Mouse (Mus musculus): ENCODE measurements around the gene Krt8. TPM values are rescaled to one million over a fixed set of nuclear protein-coding genes. Genes with fewer than 3 reads are reported as not detected.

Krt8 gene
- polyA plus RNA-seq, 1 experiment from 2014 or later: 47.9 TPM

- ATAC-seq (replicated peaks; ENCODE audit: insufficient number of reproducible peaks, low FRiP score, low TSS enrichment, low read depth) (no peak), DNase-seq (ENCODE audit: low spot score) (no peak)
- Histone ChIP-seq H3K4me1 (ENCODE audit: control insufficient read depth, insufficient read depth, low read length) (no peaks in the 10 kb centered on the region), H3K27me3 (ENCODE audit: control insufficient read depth, insufficient read depth, low read length) (no peaks in the 10 kb centered on the region), H3K4me3 (ENCODE audit: low read depth, low read length) (no peak overlapping the region), H3K27ac (replicated peaks; ENCODE audit: low read depth, low read length) (no peak overlapping the region), H3K9ac (replicated peaks; ENCODE audit: low read length) (no peak overlapping the region), H3K4me2 (ENCODE audit: low read depth, low read length) (no peak overlapping the region), H3K36me3 (replicated peaks; ENCODE audit: control insufficient read depth, insufficient read depth, low read depth, low read length) (no peaks in the 10 kb centered on the region), H3K9me3 (replicated peaks; ENCODE audit: control insufficient read depth, low read length) (no peaks in the 10 kb centered on the region)
- WGBS: 88% methylated on average over 6 of the region's 6 CpGs
These were observed 9.9 kb downstream of the Krt8 start for GRCm38 (mm10) chr15:101994365-101994764.

GRCm38 (mm10) chr15:101990946-101991345 lies 13.3 kb downstream of the Krt8 start:
- Histone ChIP-seq H3K36me3 (replicated peaks; ENCODE audit: control insufficient read depth, insufficient read depth, low read depth, low read length) (no peaks in the 10 kb centered on the region), H3K9ac (replicated peaks; ENCODE audit: low read length) (no peak overlapping the region), H3K4me2 (ENCODE audit: low read depth, low read length) (no peak overlapping the region), H3K27ac (replicated peaks; ENCODE audit: low read depth, low read length) (no peak overlapping the region), H3K4me3 (ENCODE audit: low read depth, low read length) (no peak overlapping the region), H3K9me3 (replicated peaks; ENCODE audit: control insufficient read depth, low read length) (no peaks in the 10 kb centered on the region), H3K27me3 (ENCODE audit: control insufficient read depth, insufficient read depth, low read length) (no peaks in the 10 kb centered on the region), H3K4me1 (ENCODE audit: control insufficient read depth, insufficient read depth, low read length) (no peaks in the 10 kb centered on the region)
- 90% methylated on average over 6 of the region's 6 CpGs for WGBS
- no peak for DNase-seq (ENCODE audit: low spot score)
- no peak for ATAC-seq (replicated peaks; ENCODE audit: insufficient number of reproducible peaks, low FRiP score, low TSS enrichment, low read depth)

GRCm38 (mm10) chr15:101988714-101989113 lies 15.6 kb downstream of the Krt8 start:
- no peak overlapping the region for H3K27ac ChIP-seq (replicated peaks; ENCODE audit: low read depth, low read length)
- DNase-seq (ENCODE audit: low spot score) (no peak), ATAC-seq (replicated peaks; ENCODE audit: insufficient number of reproducible peaks, low FRiP score, low TSS enrichment, low read depth) (no peak)
- no peaks in the 10 kb centered on the region for H3K4me1 ChIP-seq (ENCODE audit: control insufficient read depth, insufficient read depth, low read length)
- H3K9me3 ChIP-seq (replicated peaks; ENCODE audit: control insufficient read depth, low read length): no peaks in the 10 kb centered on the region
- H3K4me3 ChIP-seq (ENCODE audit: low read depth, low read length): no peak overlapping the region
- no peaks in the 10 kb centered on the region for H3K27me3 ChIP-seq (ENCODE audit: control insufficient read depth, insufficient read depth, low read length)
- 63% methylated on average over 8 of the region's 8 CpGs for WGBS
- no peak overlapping the region for H3K9ac ChIP-seq (replicated peaks; ENCODE audit: low read length)
- H3K4me2 ChIP-seq (ENCODE audit: low read depth, low read length): no peak overlapping the region
- H3K36me3 ChIP-seq (replicated peaks; ENCODE audit: control insufficient read depth, insufficient read depth, low read depth, low read length): no peaks in the 10 kb centered on the region

GRCm38 (mm10) chr15:101988119-101988518 lies 16.2 kb downstream of the Krt8 start:
- H3K27ac ChIP-seq (replicated peaks; ENCODE audit: low read depth, low read length): no peak overlapping the region
- ATAC-seq (replicated peaks; ENCODE audit: insufficient number of reproducible peaks, low FRiP score, low TSS enrichment, low read depth): 0 out of 2 replicates have a peak, but pooled peaks have one; percentile 32
- H3K4me3 ChIP-seq (ENCODE audit: low read depth, low read length): no peak overlapping the region
- no peaks in the 10 kb centered on the region for H3K36me3 ChIP-seq (replicated peaks; ENCODE audit: control insufficient read depth, insufficient read depth, low read depth, low read length)
- H3K4me1 ChIP-seq (ENCODE audit: control insufficient read depth, insufficient read depth, low read length): no peaks in the 10 kb centered on the region
- H3K9ac ChIP-seq (replicated peaks; ENCODE audit: low read length): no peak overlapping the region
- H3K27me3 ChIP-seq (ENCODE audit: control insufficient read depth, insufficient read depth, low read length): no peaks in the 10 kb centered on the region
- H3K4me2 ChIP-seq (ENCODE audit: low read depth, low read length): no peak overlapping the region
- H3K9me3 ChIP-seq (replicated peaks; ENCODE audit: control insufficient read depth, low read length): no peaks in the 10 kb centered on the region
- DNase-seq (ENCODE audit: low spot score): peak; percentile 90
- under 1% methylated on average over 10 of the region's 10 CpGs for WGBS

GRCm38 (mm10) chr15:101984746-101985145 lies 19.5 kb downstream of the Krt8 start:
- Histone ChIP-seq H3K27ac (replicated peaks; ENCODE audit: low read depth, low read length) (no peak overlapping the region), H3K9me3 (replicated peaks; ENCODE audit: control insufficient read depth, low read length) (no peaks in the 10 kb centered on the region), H3K4me3 (ENCODE audit: low read depth, low read length) (no peak overlapping the region), H3K4me1 (ENCODE audit: control insufficient read depth, insufficient read depth, low read length) (no peaks in the 10 kb centered on the region), H3K9ac (replicated peaks; ENCODE audit: low read length) (no peak overlapping the region), H3K27me3 (ENCODE audit: control insufficient read depth, insufficient read depth, low read length) (no peaks in the 10 kb centered on the region), H3K4me2 (ENCODE audit: low read depth, low read length) (peak overlapping the region; percentile 19; the same call in 1 of the 2 replicates), H3K36me3 (replicated peaks; ENCODE audit: control insufficient read depth, insufficient read depth, low read depth, low read length) (no peaks in the 10 kb centered on the region)
- no peak for ATAC-seq (replicated peaks; ENCODE audit: insufficient number of reproducible peaks, low FRiP score, low TSS enrichment, low read depth)
- no peak for DNase-seq (ENCODE audit: low spot score)
- WGBS: 19% methylated on average over 6 of the region's 6 CpGs

DNA sequence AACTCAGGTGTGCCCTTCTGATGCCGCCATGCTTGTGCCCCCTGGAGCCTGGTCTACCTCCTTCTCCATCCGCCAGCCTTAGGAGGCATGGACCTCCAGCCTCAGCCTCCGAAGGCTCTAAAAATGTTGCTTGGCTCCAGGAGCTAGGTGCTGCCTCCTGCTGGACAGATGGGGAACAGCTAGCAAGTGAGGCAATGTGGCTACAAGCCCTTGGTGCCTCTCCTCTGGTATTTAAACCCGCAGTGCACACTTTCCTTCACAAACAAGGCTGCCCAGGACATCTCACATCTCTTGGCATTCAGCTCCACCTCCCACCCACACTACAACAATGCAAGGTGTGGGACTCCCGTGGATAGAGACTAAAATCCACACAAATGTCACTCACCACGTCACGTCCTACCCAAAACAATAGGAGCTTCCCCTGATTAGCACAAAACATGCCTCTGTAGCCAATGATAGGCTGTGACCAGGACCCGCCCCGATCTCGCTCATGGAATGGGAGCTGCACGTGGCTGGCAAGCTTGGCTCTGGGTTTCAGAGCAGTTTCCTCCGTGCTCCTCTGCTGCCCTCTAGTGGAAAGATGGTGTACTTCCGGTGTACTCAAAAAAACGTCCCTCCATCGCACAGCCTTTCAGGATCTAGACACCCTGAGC lies 20.2 kb downstream of the Krt8 start:
- Histone ChIP-seq H3K4me3 (ENCODE audit: low read depth, low read length) (peak overlapping the region; percentile 11; the same call in 1 of the 2 replicates), H3K9ac (replicated peaks; ENCODE audit: low read length) (peak overlapping the region; percentile 40), H3K9me3 (replicated peaks; ENCODE audit: control insufficient read depth, low read length) (no peaks in the 10 kb centered on the region), H3K27ac (replicated peaks; ENCODE audit: low read depth, low read length) (no peak overlapping the region), H3K36me3 (replicated peaks; ENCODE audit: control insufficient read depth, insufficient read depth, low read depth, low read length) (no peaks in the 10 kb centered on the region), H3K27me3 (ENCODE audit: control insufficient read depth, insufficient read depth, low read length) (no peaks in the 10 kb centered on the region), H3K4me2 (ENCODE audit: low read depth, low read length) (peak overlapping the region; percentile 42), H3K4me1 (ENCODE audit: control insufficient read depth, insufficient read depth, low read length) (no peaks in the 10 kb centered on the region)
- WGBS: 4% methylated on average over 15 of the region's 15 CpGs
- DNase-seq (ENCODE audit: low spot score) (peak; percentile 98), ATAC-seq (replicated peaks; ENCODE audit: insufficient number of reproducible peaks, low FRiP score, low TSS enrichment, low read depth) (peak; percentile 89)

DNA sequence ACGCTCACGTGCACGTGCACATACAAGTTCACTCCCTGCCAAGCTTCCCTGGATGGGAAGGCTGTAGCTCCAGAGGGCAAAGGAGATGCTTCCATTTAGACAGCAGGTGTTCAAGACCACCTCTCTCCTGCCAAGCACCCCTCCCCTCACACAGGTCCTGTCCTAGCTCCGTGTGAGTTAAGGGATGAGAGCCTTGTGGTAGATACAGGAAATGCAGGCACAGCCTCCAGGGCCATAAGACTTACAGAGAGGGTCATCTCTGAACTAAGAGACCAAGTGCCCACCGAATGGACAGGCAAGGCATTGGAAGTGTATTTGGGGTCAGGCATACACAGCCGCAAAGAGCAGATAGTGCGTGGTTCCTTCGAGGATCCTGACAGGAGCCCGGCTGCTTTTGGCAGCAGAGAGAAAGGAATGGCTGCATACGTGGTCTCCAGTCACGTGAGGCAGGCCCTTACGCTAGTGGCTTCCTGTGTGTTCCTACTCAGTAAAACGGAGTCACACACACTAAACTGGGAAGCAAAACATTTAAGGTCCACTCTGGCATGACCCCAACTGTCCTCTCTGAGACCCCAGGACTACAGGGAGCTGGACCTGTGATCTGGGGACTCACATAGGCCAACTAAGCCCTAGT lies 20.9 kb downstream of the Krt8 start:
- DNase-seq (ENCODE audit: low spot score) (no peak), ATAC-seq (replicated peaks; ENCODE audit: insufficient number of reproducible peaks, low FRiP score, low TSS enrichment, low read depth) (no peak)
- no peaks in the 10 kb centered on the region for H3K27me3 ChIP-seq (ENCODE audit: control insufficient read depth, insufficient read depth, low read length)
- no peaks in the 10 kb centered on the region for H3K4me1 ChIP-seq (ENCODE audit: control insufficient read depth, insufficient read depth, low read length)
- H3K9me3 ChIP-seq (replicated peaks; ENCODE audit: control insufficient read depth, low read length): no peaks in the 10 kb centered on the region
- no peaks in the 10 kb centered on the region for H3K36me3 ChIP-seq (replicated peaks; ENCODE audit: control insufficient read depth, insufficient read depth, low read depth, low read length)
- H3K4me2 ChIP-seq (ENCODE audit: low read depth, low read length): peak overlapping the region; percentile 42
- peak overlapping the region; percentile 40 for H3K9ac ChIP-seq (replicated peaks; ENCODE audit: low read length)
- H3K27ac ChIP-seq (replicated peaks; ENCODE audit: low read depth, low read length): no peak overlapping the region
- H3K4me3 ChIP-seq (ENCODE audit: low read depth, low read length): no peak overlapping the region
- WGBS: 78% methylated on average over 13 of the region's 13 CpGs

DNA sequence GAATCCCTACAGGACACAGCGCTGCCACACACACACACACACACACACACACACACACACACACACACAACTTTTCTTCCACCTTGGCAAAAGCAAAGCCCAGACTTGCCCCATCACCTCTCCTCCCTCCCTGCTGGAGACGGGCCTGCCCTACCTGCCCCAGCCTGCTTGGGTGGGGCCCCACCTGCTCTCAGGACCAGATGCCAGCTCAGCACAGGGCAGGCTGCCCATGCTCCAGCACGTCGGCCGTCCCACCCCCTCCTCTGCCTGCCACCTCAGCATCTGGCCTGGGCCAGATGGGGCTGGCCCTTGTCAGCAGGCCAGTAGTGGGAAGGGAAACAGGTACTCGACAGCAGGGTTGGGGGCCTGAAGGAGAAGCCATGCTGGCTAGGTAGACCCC lies 23.4 kb downstream of the Krt8 start:
- H3K9me3 ChIP-seq (replicated peaks; ENCODE audit: control insufficient read depth, low read length): no peaks in the 10 kb centered on the region
- WGBS: 57% methylated on average over 6 of the region's 6 CpGs
- no peak overlapping the region for H3K4me3 ChIP-seq (ENCODE audit: low read depth, low read length)
- no peaks in the 10 kb centered on the region for H3K27me3 ChIP-seq (ENCODE audit: control insufficient read depth, insufficient read depth, low read length)
- H3K4me1 ChIP-seq (ENCODE audit: control insufficient read depth, insufficient read depth, low read length): no peaks in the 10 kb centered on the region
- no peak overlapping the region for H3K9ac ChIP-seq (replicated peaks; ENCODE audit: low read length)
- H3K27ac ChIP-seq (replicated peaks; ENCODE audit: low read depth, low read length): no peak overlapping the region
- no peak for ATAC-seq (replicated peaks; ENCODE audit: insufficient number of reproducible peaks, low FRiP score, low TSS enrichment, low read depth)
- no peak for DNase-seq (ENCODE audit: low spot score)
- H3K36me3 ChIP-seq (replicated peaks; ENCODE audit: control insufficient read depth, insufficient read depth, low read depth, low read length): no peaks in the 10 kb centered on the region
- no peak overlapping the region for H3K4me2 ChIP-seq (ENCODE audit: low read depth, low read length)

Data from embryonic facial prominence, embryonic 11.5 days (tissue).